Mouse (Mus musculus) forebrain, embryonic 12.5 days (tissue): Measurements from ENCODE around the gene Tnfrsf14. TPM values are rescaled to one million over a fixed set of nuclear protein-coding genes. Genes with fewer than 3 reads are reported as not detected.
A peak's percentile ranks its signal among the peaks of the same experiment; 100 is the strongest.

Experiments used
- ATAC-seq: fragments of 200-750 bp; cut with Nextera tagmentation; 2 replicates; pipeline ENCODE4 v1.8.0; 2017; ENCODE audit warnings: moderate TSS enrichment; ENCODE audit not compliant: low FRiP score
- H3K27ac ChIP-seq: fragments of 300-500 bp; sonication (generic); 2 replicates; pipeline ENCODE4 v1.5.1; 2016; ENCODE audit warnings: mild to moderate bottlenecking
- H3K27me3 ChIP-seq: fragments of 300-500 bp; sonication (generic); 2 replicates; pipeline ENCODE4 v1.6.1; 2016; ENCODE audit warnings: mild to moderate bottlenecking
- H3K36me3 ChIP-seq: fragments of 300-500 bp; sonication (generic); replicated peaks from 2 replicates; pipeline ENCODE4 v1.6.1; 2016; ENCODE audit warnings: mild to moderate bottlenecking
- H3K4me1 ChIP-seq: fragments of 300-500 bp; sonication (generic); 2 replicates; pipeline ENCODE4 v1.6.1; 2016
- H3K4me2 ChIP-seq: fragments of 300-500 bp; sonication (generic); 2 replicates; pipeline ENCODE4 v1.6.1; 2016; ENCODE audit warnings: mild to moderate bottlenecking, moderate library complexity
- H3K4me3 ChIP-seq: fragments of 300-500 bp; sonication (generic); replicated peaks from 2 replicates; pipeline ENCODE4 v1.5.1; 2016; ENCODE audit warnings: mild to moderate bottlenecking
- H3K9ac ChIP-seq: fragments of 300-500 bp; sonication (generic); 2 replicates; pipeline ENCODE4 v1.6.1; 2016; ENCODE audit warnings: mild to moderate bottlenecking
- H3K9me3 ChIP-seq: fragments of 300-500 bp; sonication (generic); 2 replicates; pipeline ENCODE4 v1.6.1; 2016
- WGBS: fragments of 180-500 bp; shearing (Covaris S2); methylation state at CpG from one replicate; pipeline ENCODE4 v1.1.7; 2016; 5-methylcytosine and 5-hydroxymethylcytosine counted together
- polyA plus RNA-seq: library from polyadenylated mRNA; unstranded; fragments of >200 nt; fragmentation: Nextera tagmentation; extraction: Ambion mirVana; gene quantifications from 2 replicates; pipeline ENCODE4 v1.2.1, GENCODE M21; 2016

The Tnfrsf14 gene
- polyA plus RNA-seq, 1 experiment from 2014 or later = 1.2 TPM

- H3K9me3 ChIP-seq = no peaks in the 10 kb centered on the region
- H3K36me3 ChIP-seq = no peaks in the 10 kb centered on the region
- H3K27ac ChIP-seq = 0 out of 2 replicates have a peak overlapping the region, but pooled peaks have one; percentile 5
- no peak overlapping the region for H3K4me2 ChIP-seq
- no peak overlapping the region for H3K9ac ChIP-seq
- H3K4me3 ChIP-seq = no peak overlapping the region
- 80% methylated on average over 13 of the region's 13 CpGs for WGBS
- H3K27me3 ChIP-seq = 0 out of 2 replicates have a peak, but pooled peaks cover 12% of the 10 kb centered on the region
- no peak for ATAC-seq
- peaks cover 6% of the 10 kb centered on the region; the same call in 1 of the 2 replicates for H3K4me1 ChIP-seq
Measured at GRCm38 (mm10) chr4:154886876-154887592, 41.3 kb downstream of the Tnfrsf14 start.

GRCm38 (mm10) chr4:154885416-154885815 lies 42.9 kb downstream of the Tnfrsf14 start:
- no peaks in the 10 kb centered on the region for H3K9me3 ChIP-seq
- peaks cover 6% of the 10 kb centered on the region; the same call in 1 of the 2 replicates for H3K4me1 ChIP-seq
- WGBS = 82% methylated on average over 11 of the region's 11 CpGs
- no peak for ATAC-seq
- H3K4me3 ChIP-seq = no peak overlapping the region
- no peak overlapping the region for H3K4me2 ChIP-seq
- H3K36me3 ChIP-seq = no peaks in the 10 kb centered on the region
- H3K27me3 ChIP-seq = peaks cover 19% of the 10 kb centered on the region
- no peak overlapping the region for H3K27ac ChIP-seq
- no peak overlapping the region for H3K9ac ChIP-seq

GRCm38 (mm10) chr4:154882014-154882659 lies 46.2 kb downstream of the Tnfrsf14 start:
- Histone ChIP-seq H3K36me3 (no peaks in the 10 kb centered on the region), H3K9ac (no peak overlapping the region), H3K9me3 (no peaks in the 10 kb centered on the region), H3K27me3 (peaks cover 16% of the 10 kb centered on the region), H3K4me3 (no peak overlapping the region), H3K4me2 (no peak overlapping the region), H3K4me1 (peaks cover 19% of the 10 kb centered on the region), H3K27ac (no peak overlapping the region)
- WGBS = 30% methylated on average over 14 of the region's 14 CpGs
- ATAC-seq = no peak

GRCm38 (mm10) chr4:154880730-154881129 lies 47.6 kb downstream of the Tnfrsf14 start:
- Histone ChIP-seq H3K4me3 (no peak overlapping the region), H3K4me1 (peaks cover 19% of the 10 kb centered on the region), H3K9ac (no peak overlapping the region), H3K9me3 (no peaks in the 10 kb centered on the region), H3K4me2 (no peak overlapping the region), H3K27ac (no peak overlapping the region), H3K36me3 (no peaks in the 10 kb centered on the region), H3K27me3 (peaks cover 21% of the 10 kb centered on the region)
- ATAC-seq = no peak
- WGBS = 84% methylated on average over 6 of the region's 6 CpGs

- H3K9ac ChIP-seq = 0 out of 2 replicates have a peak overlapping the region, but pooled peaks have one; percentile 36
- peaks cover 25% of the 10 kb centered on the region for H3K27me3 ChIP-seq
- peak overlapping the region; percentile 57 for H3K4me2 ChIP-seq
- H3K27ac ChIP-seq = peak overlapping the region; percentile 47; the same call in 1 of the 2 replicates
- no peaks in the 10 kb centered on the region for H3K9me3 ChIP-seq
- 12% methylated on average over 17 of the region's 18 CpGs for WGBS
- H3K4me3 ChIP-seq = peak overlapping the region; percentile 35
- peaks cover 19% of the 10 kb centered on the region for H3K4me1 ChIP-seq
- H3K36me3 ChIP-seq = no peaks in the 10 kb centered on the region
- ATAC-seq = peak; percentile 97
Measured at GRCm38 (mm10) chr4:154877864-154878548, 50.4 kb downstream of the Tnfrsf14 start.

DNA sequence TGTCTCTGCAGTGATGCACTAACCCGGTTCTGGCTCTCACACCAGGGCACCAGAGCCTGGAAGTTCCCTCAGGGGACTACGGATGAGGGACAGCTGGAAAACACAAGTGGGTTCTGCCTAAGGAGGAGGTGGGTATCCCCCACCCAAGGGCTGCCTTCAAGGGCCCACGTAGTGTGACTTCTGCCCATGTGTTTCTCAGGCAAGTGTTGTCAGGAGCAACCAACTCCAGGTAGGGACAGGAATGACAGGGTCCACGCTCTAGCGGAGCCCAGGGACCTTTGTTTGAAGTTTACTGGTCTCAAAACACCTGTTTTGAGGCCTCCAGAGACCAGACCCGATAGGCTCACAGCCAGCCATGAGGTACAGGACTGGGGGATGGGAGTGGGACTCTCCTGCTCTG lies 55.2 kb downstream of the Tnfrsf14 start:
- H3K27ac ChIP-seq = no peak overlapping the region
- H3K4me1 ChIP-seq = peaks cover 22% of the 10 kb centered on the region
- peaks cover 48% of the 10 kb centered on the region for H3K27me3 ChIP-seq
- no peak overlapping the region for H3K9ac ChIP-seq
- no peak overlapping the region for H3K4me3 ChIP-seq
- H3K4me2 ChIP-seq = no peak overlapping the region
- H3K9me3 ChIP-seq = no peaks in the 10 kb centered on the region
- H3K36me3 ChIP-seq = no peaks in the 10 kb centered on the region
- 81% methylated on average over 6 of the region's 6 CpGs for WGBS
- no peak for ATAC-seq

Other genes with a start within 250 kb of the Tnfrsf14 start
- 0.26 and 0.38 TPM in 2 replicates for gene Ttc34, start 91.1 kb downstream of the Tnfrsf14 start, polyA plus RNA-seq
- 0.08 and 0.19 TPM in 2 replicates for gene Mmel1, start 59.0 kb downstream of the Tnfrsf14 start, polyA plus RNA-seq
- gene Fam213b, start 29.4 kb downstream of the Tnfrsf14 start, polyA plus RNA-seq = 29.8 and 30.3 TPM in 2 replicates
- gene Hes5, start 32.4 kb upstream of the Tnfrsf14 start, polyA plus RNA-seq = 456 and 462 TPM in 2 replicates
- gene Pank4, start 35.6 kb upstream of the Tnfrsf14 start, polyA plus RNA-seq = 46.7 and 51.8 TPM in 2 replicates
- 4.2 and 5.3 TPM in 2 replicates for gene Plch2, start 128.2 kb upstream of the Tnfrsf14 start, polyA plus RNA-seq
- gene Pex10, start 138.5 kb upstream of the Tnfrsf14 start, polyA plus RNA-seq = 17.2 and 19.3 TPM in 2 replicates
- 128 and 129 TPM in 2 replicates for gene Rer1, start 157.8 kb upstream of the Tnfrsf14 start, polyA plus RNA-seq
- gene Morn1, start 158.0 kb upstream of the Tnfrsf14 start, polyA plus RNA-seq = 6.9 and 7.0 TPM in 2 replicates